Mouse (Mus musculus): ENCODE results near the gene Degs1. TPM values are rescaled to one million over a fixed set of nuclear protein-coding genes. Genes with fewer than 3 reads are reported as not detected.

Gene Degs1
- polyA plus RNA-seq, 1 experiment from 2014 or later = 250 TPM

GRCm38 (mm10) chr1:182253756-182254534, 28.7 kb downstream of the Degs1 start:
- TF ChIP-seq CTCF (IDR thresholded peaks at IDR 0.05) = no peak

GRCm38 (mm10) chr1:182252534-182253171, 30.0 kb downstream of the Degs1 start:
- DNase-seq (ENCODE audit: low read depth, low spot score) = no peak
- H3K27me3 ChIP-seq = no peaks in the 10 kb centered on the region
- TF ChIP-seq CTCF (IDR thresholded peaks at IDR 0.05) = no peak
- CTCF ChIA-PET = interaction anchor here (2.0 kb wide), 1 partner anchor 22 kb away, joined by 4 read pairs; no protein-coding TSS in a partner anchor
- ATAC-seq = no peak
- POLR2A ChIA-PET = interaction anchor here (0.5 to 0.7 kb wide), 2 partner anchors 46 to 163 kb away, joined by 3 to 4 read pairs; no protein-coding TSS in a partner anchor
- in situ Hi-C loops (cut with MboI; ENCODE audit: low pct_unique_long_range_greater_than_20kb) = no loop called here

More at GRCm38 (mm10) chr1:182253756-182254534, 28.7 kb downstream of the Degs1 start:
- ATAC-seq (no peak), DNase-seq (ENCODE audit: low read depth, low spot score) (no peak)
- in situ Hi-C loops (cut with MboI; ENCODE audit: low pct_unique_long_range_greater_than_20kb) = no loop called here
- ChIA-PET CTCF (no interaction called here), POLR2A (interaction anchor here (0.7 kb wide), 1 partner anchor 110 kb away, joined by 6 read pairs; no protein-coding TSS in a partner anchor)
- H3K27me3 ChIP-seq = no peaks in the 10 kb centered on the region

GRCm38 (mm10) chr1:182250734-182251133, 31.9 kb downstream of the Degs1 start:
- POLR2A ChIA-PET = no interaction called here
- CTCF ChIA-PET = no interaction called here
- no peaks in the 10 kb centered on the region for H3K27me3 ChIP-seq
- DNase-seq (ENCODE audit: low read depth, low spot score) = no peak
- no peak for TF ChIP-seq CTCF (IDR thresholded peaks at IDR 0.05)
- ATAC-seq = no peak
- in situ Hi-C loops (cut with MboI; ENCODE audit: low pct_unique_long_range_greater_than_20kb) = no loop called here

- in situ Hi-C loops (cut with MboI; ENCODE audit: low pct_unique_long_range_greater_than_20kb) = no loop called here
- no peak for TF ChIP-seq CTCF (IDR thresholded peaks at IDR 0.05)
- H3K27me3 ChIP-seq = no peaks in the 10 kb centered on the region
- DNase-seq (ENCODE audit: low read depth, low spot score) = no peak
- ChIA-PET POLR2A (no interaction called here), CTCF (interaction anchor here (1.5 kb wide), 1 partner anchor 11 kb away, joined by 3 read pairs; no protein-coding TSS in a partner anchor)
- no peak for ATAC-seq
Measured at GRCm38 (mm10) chr1:182249298-182249697, 33.3 kb downstream of the Degs1 start.

- in situ Hi-C loops (cut with MboI; ENCODE audit: low pct_unique_long_range_greater_than_20kb) = no loop called here
- ATAC-seq = no peak
- no peaks in the 10 kb centered on the region for H3K27me3 ChIP-seq
- DNase-seq (ENCODE audit: low read depth, low spot score) = no peak
- ChIA-PET CTCF (no interaction called here), POLR2A (no interaction called here)
- no peak for TF ChIP-seq CTCF (IDR thresholded peaks at IDR 0.05)
Measured at GRCm38 (mm10) chr1:182245003-182245402, 37.6 kb downstream of the Degs1 start.

GRCm38 (mm10) chr1:182238056-182238703, 44.4 kb downstream of the Degs1 start:
- in situ Hi-C loops (cut with MboI; ENCODE audit: low pct_unique_long_range_greater_than_20kb) = no loop called here
- TF ChIP-seq CTCF (IDR thresholded peaks at IDR 0.05) = no peak
- CTCF ChIA-PET = interaction anchor here (0.9 kb wide), 1 partner anchor 12 kb away, joined by 3 read pairs; no protein-coding TSS in a partner anchor
- DNase-seq (ENCODE audit: low read depth, low spot score) = no peak
- POLR2A ChIA-PET = no interaction called here
- H3K27me3 ChIP-seq = no peaks in the 10 kb centered on the region
- no peak for ATAC-seq

- ATAC-seq (no peak), DNase-seq (ENCODE audit: low read depth, low spot score) (no peak)
- no peak for TF ChIP-seq CTCF (IDR thresholded peaks at IDR 0.05)
Measured at GRCm38 (mm10) chr1:182237386-182237785, 45.2 kb downstream of the Degs1 start.

GRCm38 (mm10) chr1:182235174-182235573, 47.4 kb downstream of the Degs1 start:
- in situ Hi-C loops (cut with MboI; ENCODE audit: low pct_unique_long_range_greater_than_20kb) = no loop called here
- ATAC-seq = no peak
- no peaks in the 10 kb centered on the region for H3K27me3 ChIP-seq
- CTCF ChIA-PET = interaction anchor here (0.9 kb wide), 1 partner anchor 12 kb away, joined by 3 read pairs; no protein-coding TSS in a partner anchor
- no peak for DNase-seq (ENCODE audit: low read depth, low spot score)
- POLR2A ChIA-PET = interaction anchor here (0.6 kb wide), 1 partner anchor 1096 kb away, joined by 4 read pairs; no protein-coding TSS in a partner anchor
- no peak for TF ChIP-seq CTCF (IDR thresholded peaks at IDR 0.05)

More at GRCm38 (mm10) chr1:182237386-182237785, 45.2 kb downstream of the Degs1 start:
- CTCF ChIA-PET = no interaction called here
- H3K27me3 ChIP-seq = no peaks in the 10 kb centered on the region
- in situ Hi-C loops (cut with MboI; ENCODE audit: low pct_unique_long_range_greater_than_20kb) = no loop called here
- POLR2A ChIA-PET = no interaction called here

GRCm38 (mm10) chr1:182229381-182229780, 53.2 kb downstream of the Degs1 start:
- TF ChIP-seq CTCF (IDR thresholded peaks at IDR 0.05) = no peak
- DNase-seq (ENCODE audit: low read depth, low spot score) = no peak
- ChIA-PET POLR2A (no interaction called here), CTCF (no interaction called here)
- no peak for ATAC-seq
- in situ Hi-C loops (cut with MboI; ENCODE audit: low pct_unique_long_range_greater_than_20kb) = no loop called here
- H3K27me3 ChIP-seq = no peaks in the 10 kb centered on the region

GRCm38 (mm10) chr1:182227141-182227963, 55.3 kb downstream of the Degs1 start:
- in situ Hi-C loops (cut with MboI; ENCODE audit: low pct_unique_long_range_greater_than_20kb) = no loop called here
- H3K27me3 ChIP-seq = no peaks in the 10 kb centered on the region
- CTCF ChIA-PET = no interaction called here
- POLR2A ChIA-PET = no interaction called here
- no peak for DNase-seq (ENCODE audit: low read depth, low spot score)
- no peak for ATAC-seq
- TF ChIP-seq CTCF (IDR thresholded peaks at IDR 0.05) = no peak

Measured in Patski (cell line).